Mouse (Mus musculus) layer of hippocampus, adult 18-20 months (tissue): ENCODE results near the gene Zfp148. TPM values are rescaled to one million over a fixed set of nuclear protein-coding genes. Genes with fewer than 3 reads are reported as not detected.

Experiments
- DNase-seq, 2 experiments: peaks; one replicate each; pipeline ENCODE4 v3.0.0; 2022; ENCODE audit warnings: low spot score in 2 of 2
- long read RNA-seq: library from polyadenylated mRNA; stranded (forward); transcript quantifications from one replicate; pipeline ENCODE4 v2.0.0, GENCODE M21; 2021
- total RNA-seq, 2 experiments: library from RNA; stranded (reverse); gene quantifications; 2 replicates each; pipeline ENCODE4 v1.2.3; 2021

The Zfp148 gene
- total RNA-seq: 100 to 1,000 TPM; 166 to 179 TPM
- long read RNA-seq, full-length matches to known transcripts: 55 of 84 reads
- long read RNA-seq, partial matches to known transcripts: 2 of 84 reads
- long read RNA-seq, other reads (novel, unspliced or antisense): 27 of 84 reads

- DNase-seq: peak; percentile 88 to 94
Observed at GRCm38 (mm10) chr16:33379944-33380881, at the start of gene Zfp148. TSS of gene Zfp148 (plus strand) at chr16:33380836.

GRCm38 (mm10) chr16:33333015-33333414 is 47.6 kb upstream of the Zfp148 start:
- no peak for DNase-seq

GRCm38 (mm10) chr16:33337177-33337576 is 43.5 kb upstream of the Zfp148 start:
- DNase-seq: peak; percentile 43 to 77

- no peak for DNase-seq
Observed at GRCm38 (mm10) chr16:33337681-33338080, 43.0 kb upstream of the Zfp148 start.

GRCm38 (mm10) chr16:33338492-33338891 is 42.1 kb upstream of the Zfp148 start:
- no peak for DNase-seq

GRCm38 (mm10) chr16:33339476-33339875 is 41.2 kb upstream of the Zfp148 start:
- DNase-seq: no peak

- DNase-seq: no peak
Observed at GRCm38 (mm10) chr16:33342356-33342755, 38.3 kb upstream of the Zfp148 start.

GRCm38 (mm10) chr16:33343106-33343505 is 37.5 kb upstream of the Zfp148 start:
- no peak for DNase-seq

- no peak for DNase-seq
Observed at GRCm38 (mm10) chr16:33343601-33344000, 37.0 kb upstream of the Zfp148 start.

- peak; percentile 45 to 70 for DNase-seq
Observed at GRCm38 (mm10) chr16:33344379-33344778, 36.3 kb upstream of the Zfp148 start.

GRCm38 (mm10) chr16:33344875-33345274 is 35.8 kb upstream of the Zfp148 start:
- no peak for DNase-seq

GRCm38 (mm10) chr16:33346376-33346775 is 34.3 kb upstream of the Zfp148 start:
- no peak for DNase-seq

- DNase-seq: no peak
Observed at GRCm38 (mm10) chr16:33347134-33347533, 33.5 kb upstream of the Zfp148 start.

- DNase-seq: no peak
Observed at GRCm38 (mm10) chr16:33357805-33358204, 22.8 kb upstream of the Zfp148 start.

GRCm38 (mm10) chr16:33365772-33366171 is 14.9 kb upstream of the Zfp148 start:
- no peak for DNase-seq

- no peak for DNase-seq
Observed at GRCm38 (mm10) chr16:33368632-33369031, 12.0 kb upstream of the Zfp148 start.

GRCm38 (mm10) chr16:33370836-33371235 is 9.8 kb upstream of the Zfp148 start:
- no peak for DNase-seq

GRCm38 (mm10) chr16:33372611-33373010 is 8.0 kb upstream of the Zfp148 start:
- DNase-seq: no peak

GRCm38 (mm10) chr16:33373326-33373725 is 7.3 kb upstream of the Zfp148 start:
- no peak for DNase-seq

- DNase-seq: no peak
Observed at GRCm38 (mm10) chr16:33376266-33376665, 4.4 kb upstream of the Zfp148 start.

GRCm38 (mm10) chr16:33379219-33379943 is 1.3 kb upstream of the Zfp148 start:
- DNase-seq: no peak
